8 mouse cellular contexts compared by ENCODE assay signal in genomic region chr4:140617391-140618385, GRCm38 (mm10). TPM values are rescaled to one million over a fixed set of nuclear protein-coding genes. Genes with fewer than 3 reads are reported as not detected.
A peak's percentile ranks its signal among the peaks of the same experiment; 100 is the strongest.
DNase-seq lines count a peak whose midpoint lies in the region; ATAC-seq lines count a peak whose summit lies in the region.

No protein-coding gene starts in this region.

- DNase-seq in neural tube, embryonic 10.5 days (ENCODE audit: extremely low spot score, low spot score), result no peak
- peak; percentile 55 to 71 for DNase-seq in heart, postnatal 14 days
- peak; percentile 62 for DNase-seq in limb, embryonic 10.5 days (ENCODE audit: low spot score)
- DNase-seq in urinary bladder, postnatal 25 days (ENCODE audit: low spot score), result no peak

- H3K27me3 ChIP-seq in neural tube, embryonic 13.5 days, result no peaks in the 10 kb centered on the region
- H3K27me3 ChIP-seq in embryonic facial prominence, embryonic 12.5 days, result no peaks in the 10 kb centered on the region
- H3K27me3 ChIP-seq in limb, embryonic 10.5 days (ENCODE audit: low read depth, poor library complexity, severe bottlenecking), result no peaks in the 10 kb centered on the region
- no peaks in the 10 kb centered on the region for H3K27me3 ChIP-seq in midbrain, embryonic 15.5 days (replicated peaks)

- H3K9ac ChIP-seq in neural tube, embryonic 13.5 days, result peak overlapping the region; percentile 19; the same call in 1 of the 2 replicates
- no peak overlapping the region for H3K9ac ChIP-seq in embryonic facial prominence, embryonic 12.5 days
- H3K9ac ChIP-seq in midbrain, embryonic 15.5 days, result no peak overlapping the region

- WGBS in neural tube, embryonic 13.5 days, result 62% methylated on average over 16 of the region's 16 CpGs
- 65% methylated on average over 16 of the region's 16 CpGs for WGBS in embryonic facial prominence, embryonic 12.5 days
- 71% methylated on average over 16 of the region's 16 CpGs for WGBS in limb, embryonic 10.5 days
- WGBS in midbrain, embryonic 15.5 days, result 66% methylated on average over 16 of the region's 16 CpGs

- intact Hi-C loops in heart, postnatal 14 days (cut with DNase I), result loop anchor here (2.0 to 5.0 kb wide), 3 partner anchors 25 to 60 kb away; no protein-coding TSS in a partner anchor

- peak overlapping the region; percentile 52; the same call in 1 of the 2 replicates for H3K27ac ChIP-seq in neural tube, embryonic 13.5 days (replicated peaks)
- H3K27ac ChIP-seq in embryonic facial prominence, embryonic 12.5 days, result 0 out of 2 replicates have a peak overlapping the region, but pooled peaks have one; percentile 11
- peak overlapping the region; percentile 76 for H3K27ac ChIP-seq in limb, embryonic 10.5 days
- H3K27ac ChIP-seq in midbrain, embryonic 15.5 days, result peak overlapping the region; percentile 18; the same call in 1 of the 2 replicates

- peaks cover 45% of the 10 kb centered on the region for H3K4me1 ChIP-seq in neural tube, embryonic 13.5 days (replicated peaks)
- H3K4me1 ChIP-seq in embryonic facial prominence, embryonic 12.5 days, result peaks cover 12% of the 10 kb centered on the region
- peaks cover 27% of the 10 kb centered on the region for H3K4me1 ChIP-seq in limb, embryonic 10.5 days
- peaks cover 11% of the 10 kb centered on the region; the same call in 1 of the 2 replicates for H3K4me1 ChIP-seq in midbrain, embryonic 15.5 days

- H3K4me3 ChIP-seq in neural tube, embryonic 13.5 days, result no peak overlapping the region
- H3K4me3 ChIP-seq in embryonic facial prominence, embryonic 12.5 days, result no peak overlapping the region
- H3K4me3 ChIP-seq in limb, embryonic 10.5 days, result no peak overlapping the region
- no peak overlapping the region for H3K4me3 ChIP-seq in midbrain, embryonic 15.5 days

- no peak overlapping the region for H3K4me2 ChIP-seq in neural tube, embryonic 13.5 days
- H3K4me2 ChIP-seq in embryonic facial prominence, embryonic 12.5 days (replicated peaks), result no peak overlapping the region
- H3K4me2 ChIP-seq in midbrain, embryonic 15.5 days, result no peak overlapping the region

- no peaks in the 10 kb centered on the region for H3K9me3 ChIP-seq in neural tube, embryonic 13.5 days
- no peaks in the 10 kb centered on the region for H3K9me3 ChIP-seq in embryonic facial prominence, embryonic 12.5 days
- H3K9me3 ChIP-seq in limb, embryonic 10.5 days (replicated peaks), result no peaks in the 10 kb centered on the region
- H3K9me3 ChIP-seq in midbrain, embryonic 15.5 days, result no peaks in the 10 kb centered on the region

- ATAC-seq in neural tube, embryonic 13.5 days (ENCODE audit: low read depth), result 0 out of 2 replicates have a peak, but pooled peaks have one; percentile 30
- ATAC-seq in embryonic facial prominence, embryonic 12.5 days (ENCODE audit: insufficient number of reproducible peaks, insufficient read depth, low FRiP score, low TSS enrichment), result no peak
- ATAC-seq in midbrain, embryonic 15.5 days (replicated peaks), result no peak
- ATAC-seq in megakaryocyte, adult 5-6 weeks (ENCODE audit: poor library complexity, severe bottlenecking), result no peak

- H3K36me3 ChIP-seq in neural tube, embryonic 13.5 days, result peaks cover 34% of the 10 kb centered on the region
- H3K36me3 ChIP-seq in embryonic facial prominence, embryonic 12.5 days, result peaks cover 21% of the 10 kb centered on the region
- H3K36me3 ChIP-seq in limb, embryonic 10.5 days, result peaks cover 41% of the 10 kb centered on the region
- peaks cover 2% of the 10 kb centered on the region; the same call in 1 of the 2 replicates for H3K36me3 ChIP-seq in midbrain, embryonic 15.5 days (replicated peaks)

RNA-seq across cellular contexts. Expression of gene Arhgef10l, which starts 48.1 kb away (rescaled TPM):
- 28.6 and 28.8 TPM in 2 replicates for polyA plus RNA-seq in neural tube, embryonic 13.5 days (2015; fragmentation: Nextera tagmentation; extraction: Ambion mirVana)
- polyA plus RNA-seq in embryonic facial prominence, embryonic 12.5 days (2016; fragmentation: Nextera tagmentation; extraction: Ambion mirVana), result 17.4 and 19.7 TPM in 2 replicates
- total RNA-seq in heart, postnatal 14 days (2021), result 10 to 100 TPM; 62.5 TPM
- 13.2 and 17.1 TPM in 2 replicates for polyA plus RNA-seq in limb, embryonic 10.5 days (2016; fragmentation: Nextera tagmentation; extraction: Ambion mirVana)
- polyA plus RNA-seq in midbrain, embryonic 15.5 days (2015; fragmentation: Nextera tagmentation; extraction: Ambion mirVana), result 30.7 and 31.5 TPM in 2 replicates
- total RNA-seq in megakaryocyte, adult 5-6 weeks (2015), result 22.8 and 25.3 TPM in 2 replicates
- 72.2 and 83.3 TPM in 2 replicates for total RNA-seq in megakaryocyte, adult 5-6 weeks (2017)

Comparison
In these comparisons a context has a peak if more than half of its experiments do, and no peak if none do; other contexts are left out.
1. H3K27ac ChIP-seq: peak in every context shown above with its lines; median percentile 76 in limb, embryonic 10.5 days; 52 in neural tube, embryonic 13.5 days; 18 in midbrain, embryonic 15.5 days; 11 in embryonic facial prominence, embryonic 12.5 days.
2. DNase-seq: peak in heart, postnatal 14 days (2 of 2) and limb, embryonic 10.5 days (single experiment); none in neural tube, embryonic 10.5 days (single experiment) and urinary bladder, postnatal 25 days (single experiment).